Mouse (Mus musculus): ENCODE measurements around the gene Gal3st3.
"Not testable (repeated sequence)": the region's sequence is repeated elsewhere in the genome, so short reads cannot be mapped to it uniquely, and the experiment has no call there.

Gal3st3 gene

DNA sequence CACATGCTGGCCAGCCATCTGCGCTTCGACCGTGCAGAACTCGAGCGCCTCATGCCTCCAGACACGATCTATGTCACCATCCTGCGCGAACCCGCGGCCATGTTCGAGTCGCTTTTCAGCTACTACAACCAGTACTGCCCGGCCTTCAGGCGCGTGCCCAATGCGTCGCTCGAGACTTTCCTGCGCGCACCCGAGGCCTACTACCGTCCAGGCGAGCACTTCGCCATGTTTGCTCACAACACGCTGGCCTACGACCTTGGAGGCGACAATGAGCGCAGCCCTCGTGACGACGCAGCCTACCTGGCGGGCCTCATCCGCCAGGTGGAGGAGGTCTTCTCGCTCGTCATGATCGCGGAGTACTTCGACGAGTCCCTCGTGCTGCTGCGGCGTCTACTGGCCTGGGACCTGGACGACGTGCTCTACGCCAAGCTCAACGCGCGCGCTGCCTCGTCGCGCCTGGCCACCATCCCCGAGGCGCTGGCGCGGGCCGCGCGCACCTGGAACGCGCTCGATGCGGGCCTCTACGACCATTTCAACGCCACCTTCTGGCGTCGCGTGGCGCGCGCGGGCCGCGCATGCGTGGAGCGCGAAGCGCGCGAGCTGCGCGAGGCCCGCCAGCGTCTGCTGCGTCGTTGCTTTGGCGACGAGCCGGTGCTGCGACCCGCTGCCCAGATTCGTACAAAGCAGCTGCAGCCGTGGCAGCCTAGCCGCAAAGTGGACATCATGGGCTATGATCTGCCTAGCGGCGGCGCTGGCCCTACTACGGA, 9.0 kb downstream of the Gal3st3 start:
- no peak for DNase-seq (ENCODE audit: low spot score)

DNA sequence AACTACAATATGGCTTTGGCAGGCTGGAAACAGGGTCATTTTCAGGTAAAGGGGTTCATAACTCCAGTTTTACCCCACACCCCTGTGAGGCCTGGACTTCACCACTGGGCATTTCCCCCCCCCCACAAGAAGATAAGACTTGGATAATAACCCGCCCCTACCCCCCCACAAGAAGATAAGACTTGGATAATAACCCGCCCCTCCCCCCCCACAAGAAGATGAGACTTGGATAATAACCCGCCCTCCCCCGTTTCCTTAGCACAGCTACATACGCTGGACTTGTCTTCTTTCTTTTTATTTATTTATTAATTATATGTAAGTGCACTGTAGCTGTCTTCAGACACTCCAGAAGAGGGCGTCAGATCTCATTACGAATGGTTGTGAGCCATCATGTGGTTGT, 10.9 kb downstream of the Gal3st3 start:
- no peak for DNase-seq (ENCODE audit: low spot score)

- DNase-seq (ENCODE audit: low spot score) = no peak
These were observed 15.1 kb downstream of the Gal3st3 start for GRCm38 (mm10) chr19:5313189-5313588.

DNA sequence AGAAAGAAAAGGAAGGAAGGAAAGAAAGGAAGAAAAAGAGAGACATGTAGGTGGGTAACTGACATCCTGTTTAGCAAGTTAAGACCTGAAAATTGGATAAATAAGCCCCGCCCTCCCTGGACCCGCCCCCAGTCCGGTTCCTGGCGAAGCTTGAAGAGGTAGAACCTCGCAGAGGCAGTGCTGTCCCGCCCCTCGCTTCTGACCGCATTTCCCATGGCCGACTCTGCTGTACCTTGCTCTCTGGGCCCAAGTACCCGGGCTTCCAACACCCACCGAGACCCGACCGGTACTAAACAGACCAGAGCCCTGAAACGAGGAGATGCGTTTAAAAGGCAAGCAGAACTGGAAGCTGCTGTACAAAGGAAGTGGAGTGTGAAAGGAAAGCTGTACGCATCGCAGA, 25.7 kb downstream of the Gal3st3 start:
- no peak for DNase-seq (ENCODE audit: low spot score)

DNA sequence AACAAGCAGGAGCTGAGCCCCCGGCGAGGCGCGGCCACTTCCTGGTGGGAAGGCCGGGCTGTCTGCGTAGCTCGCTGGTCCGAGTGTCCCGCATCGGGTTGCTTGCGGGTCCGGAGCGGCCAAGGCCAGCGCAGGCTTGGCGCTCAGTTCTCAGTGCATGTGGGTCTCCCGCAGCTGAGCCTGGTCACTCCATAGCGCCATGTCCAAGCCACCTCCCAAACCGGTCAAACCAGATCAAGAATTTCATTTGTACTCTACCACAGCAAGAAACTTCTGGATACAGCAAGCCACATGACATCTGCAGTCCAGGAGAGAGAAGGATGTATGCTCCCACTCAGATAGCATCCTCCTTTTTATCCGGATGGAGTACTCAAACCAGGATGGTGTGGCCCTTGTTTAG, 29.8 kb downstream of the Gal3st3 start:
- no peak for DNase-seq (ENCODE audit: low spot score)

DNA sequence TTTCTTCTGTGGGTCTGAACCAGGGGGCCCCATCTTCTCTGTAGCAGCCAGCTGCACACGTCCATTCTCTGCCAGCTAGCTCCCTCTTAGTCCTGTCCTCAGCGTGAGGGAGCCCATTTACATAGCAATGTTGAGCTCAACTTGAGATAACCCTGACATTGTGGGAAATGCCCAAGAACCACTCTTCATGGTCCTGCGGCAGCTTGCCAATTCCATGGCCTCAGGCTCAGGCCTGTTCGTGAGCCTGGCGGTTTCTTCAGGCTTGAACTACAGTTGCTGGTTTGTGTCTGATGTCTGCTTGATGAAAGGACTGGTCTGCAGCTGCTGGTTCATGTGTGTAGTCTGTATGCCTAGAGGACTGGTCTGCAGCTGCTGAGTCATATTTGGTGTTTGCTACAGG, 36.6 kb downstream of the Gal3st3 start:
- no peak for DNase-seq (ENCODE audit: low spot score)

DNA sequence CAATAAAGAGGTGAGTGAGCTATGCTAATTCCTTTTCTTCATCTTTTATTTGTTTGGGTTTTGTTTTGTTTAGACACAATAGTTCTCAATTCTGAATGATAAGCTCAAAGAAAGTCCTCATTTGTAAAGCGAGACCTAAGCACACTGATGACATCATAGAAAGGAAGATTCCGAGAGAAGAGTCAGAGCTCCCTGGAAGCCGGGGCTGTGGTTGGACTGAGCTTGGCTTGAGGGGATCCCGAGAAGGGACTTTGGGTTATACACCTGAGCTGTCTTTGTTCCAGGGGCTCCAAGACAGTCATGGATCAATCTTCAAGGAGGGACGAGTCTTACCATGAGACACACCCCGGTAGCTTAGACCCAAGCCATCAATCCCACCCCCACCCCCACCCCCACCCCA, 37.3 kb downstream of the Gal3st3 start, which contains the start of gene Catsper1:
Gene Catsper1, plus strand, starts transcription at position 301 of the 400 bp plus-strand sequence.
- no peak for DNase-seq (ENCODE audit: low spot score)

GRCm38 (mm10) chr19:5337975-5338374, 39.8 kb downstream of the Gal3st3 start:
- peak; percentile 32 for DNase-seq (ENCODE audit: low spot score)

- DNase-seq (ENCODE audit: low spot score) = no peak
These were observed 43.2 kb downstream of the Gal3st3 start for GRCm38 (mm10) chr19:5341360-5341759.

DNA sequence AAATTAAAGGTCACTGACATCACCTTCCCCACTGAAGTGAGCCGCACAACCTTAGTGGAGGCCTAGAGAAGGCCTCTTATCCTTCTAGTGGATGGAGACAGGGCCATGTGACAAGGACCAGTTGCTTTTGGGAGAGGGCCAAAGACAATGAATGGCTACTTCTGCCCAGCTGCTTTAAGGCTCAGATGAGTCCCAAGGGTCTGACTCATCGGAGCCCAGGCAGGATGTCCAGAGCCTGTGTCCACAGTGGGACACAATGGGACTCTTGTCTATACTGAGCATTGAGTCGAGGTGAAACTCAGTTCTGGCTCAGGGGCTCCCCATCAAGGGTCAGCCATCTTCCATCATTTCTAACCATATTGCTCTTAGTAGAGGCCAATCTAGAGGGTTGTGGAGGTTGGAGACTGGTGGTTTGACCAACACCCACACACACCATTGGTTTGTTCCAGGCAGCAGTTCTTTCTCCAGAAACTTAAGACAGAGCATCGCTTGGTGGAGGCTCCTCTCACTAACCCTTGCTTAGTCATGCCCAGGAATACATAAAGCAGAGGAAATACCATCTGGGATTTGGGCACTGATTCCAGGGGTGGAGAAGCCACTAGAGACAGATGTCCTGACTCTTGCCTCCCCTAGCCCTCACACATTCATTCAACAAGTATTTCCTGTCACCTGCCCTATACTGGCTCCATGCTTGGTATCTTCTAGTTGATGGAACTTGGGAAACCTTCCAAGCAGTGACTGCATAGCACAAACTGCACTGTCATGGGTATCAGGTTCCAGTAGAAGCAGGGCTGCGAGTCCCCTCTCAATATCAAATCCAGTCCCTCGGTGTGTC, 47.4 kb downstream of the Gal3st3 start:
- no peak for DNase-seq (ENCODE audit: low spot score)

GRCm38 (mm10) chr19:5348064-5348463, 49.9 kb downstream of the Gal3st3 start:
- DNase-seq (ENCODE audit: low spot score) = no peak

- no peak for DNase-seq (ENCODE audit: low spot score)
These were observed 50.7 kb downstream of the Gal3st3 start for GRCm38 (mm10) chr19:5348526-5349501.

GRCm38 (mm10) chr19:5349502-5349873, 51.4 kb downstream of the Gal3st3 start, which contains the start of gene Cst6:
Gene Cst6, minus strand, starts transcription at chr19:5349574.
- DNase-seq (ENCODE audit: low spot score) = not testable (repeated sequence)

DNA sequence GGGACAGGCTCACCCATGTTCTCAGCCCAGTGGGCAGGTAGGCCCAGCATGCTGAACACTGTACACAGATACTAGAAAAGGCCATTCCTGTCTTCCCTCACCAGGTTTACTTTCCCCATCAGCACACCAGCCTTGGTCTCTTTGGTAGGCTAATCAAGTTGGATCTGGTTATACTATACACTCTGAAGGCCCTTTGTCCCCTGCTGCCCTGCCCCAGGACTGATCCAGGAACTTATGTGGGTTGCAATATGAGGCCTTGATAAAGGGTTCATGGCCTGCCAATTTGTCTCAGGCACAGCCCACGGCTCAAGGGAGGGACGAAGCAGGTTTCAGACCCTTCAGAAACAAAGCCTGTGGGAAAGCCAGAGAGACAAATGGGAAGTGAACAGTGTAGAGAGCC, 55.5 kb downstream of the Gal3st3 start:
- no peak for DNase-seq (ENCODE audit: low spot score)

DNA sequence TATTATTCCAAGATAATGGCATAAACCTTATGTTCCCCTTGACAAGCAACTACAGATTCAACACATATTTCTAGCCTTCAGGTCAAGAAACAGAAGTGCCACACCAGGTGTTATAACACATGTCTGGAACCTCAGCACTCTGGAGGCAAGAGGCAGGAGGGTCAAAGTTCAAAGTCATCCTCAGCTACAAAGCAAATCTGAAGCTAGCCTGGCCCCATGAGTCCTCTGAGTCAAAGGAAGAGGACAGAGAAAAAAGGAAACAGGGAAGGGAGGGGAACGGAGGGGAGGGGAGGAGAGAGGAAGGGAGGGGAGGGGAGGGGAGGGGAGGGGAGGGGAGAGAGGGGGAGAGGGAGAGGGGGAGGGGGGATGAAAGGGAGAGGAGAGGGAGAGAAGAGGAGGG, 57.9 kb downstream of the Gal3st3 start:
- no peak for DNase-seq (ENCODE audit: low spot score)
